Comparison of ENCODE assay signal across 8 mouse cellular contexts in the genomic region with DNA sequence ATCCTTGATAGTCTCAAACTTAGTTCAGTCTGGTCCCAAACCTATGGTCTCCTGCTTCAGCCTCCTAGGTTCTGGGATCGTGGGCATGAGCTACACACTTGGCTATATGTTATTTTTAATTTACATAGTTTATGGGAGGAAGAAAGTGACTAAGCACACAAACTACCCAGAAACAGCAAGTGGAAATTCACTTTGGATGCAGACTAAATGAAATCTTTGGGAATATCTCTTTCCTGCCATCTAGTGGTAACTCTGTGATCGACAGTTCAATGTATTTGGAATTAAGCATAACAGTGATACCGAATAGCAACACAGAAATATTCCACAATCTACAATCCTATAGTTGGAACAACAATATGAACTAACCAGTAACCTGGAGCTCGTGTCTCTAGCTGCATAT. TPM values are rescaled to one million over a fixed set of nuclear protein-coding genes. Genes with fewer than 3 reads are reported as not detected.
DNase-seq lines count a peak whose midpoint lies in the region; ATAC-seq and TF ChIP-seq lines count a peak whose summit lies in the region.

No protein-coding gene starts in this region.

- no peak overlapping the region for H3K9ac ChIP-seq in kidney, postnatal 0 days (ENCODE audit: low read depth, low read length)
- no peak overlapping the region for H3K9ac ChIP-seq in kidney, embryonic 16.5 days (replicated peaks; ENCODE audit: low read length)
- no peak overlapping the region for H3K9ac ChIP-seq in ES-E14 (ENCODE audit: insufficient read depth, low read depth, low read length, poor library complexity, severe bottlenecking)
- no peak overlapping the region for H3K9ac ChIP-seq in kidney, embryonic 15.5 days

- TF ChIP-seq CTCF in kidney, postnatal 0 days (IDR thresholded peaks at IDR 0.05; ENCODE audit: low read depth): peak; percentile 83

- no peaks in the 10 kb centered on the region for H3K36me3 ChIP-seq in kidney, postnatal 0 days (ENCODE audit: insufficient read depth, low read length)
- H3K36me3 ChIP-seq in kidney, embryonic 16.5 days (ENCODE audit: insufficient read depth, low read length): no peaks in the 10 kb centered on the region
- no peaks in the 10 kb centered on the region for H3K36me3 ChIP-seq in ES-E14 (ENCODE audit: control insufficient read depth, insufficient read depth, low read length, poor library complexity, severe bottlenecking)
- no peaks in the 10 kb centered on the region for H3K36me3 ChIP-seq in kidney, embryonic 15.5 days

- 11% methylated on average over 4 of the region's 4 CpGs for WGBS in kidney, postnatal 0 days
- WGBS in kidney, embryonic 16.5 days: 22% methylated on average over 4 of the region's 4 CpGs
- 21% methylated on average over 4 of the region's 4 CpGs for WGBS in kidney, embryonic 15.5 days

- H3K27me3 ChIP-seq in kidney, postnatal 0 days (ENCODE audit: insufficient read depth, low read length): no peaks in the 10 kb centered on the region
- no peaks in the 10 kb centered on the region for H3K27me3 ChIP-seq in kidney, embryonic 16.5 days (ENCODE audit: insufficient read depth, low read length)
- H3K27me3 ChIP-seq in kidney, embryonic 15.5 days: no peaks in the 10 kb centered on the region

- no peaks in the 10 kb centered on the region for H3K4me1 ChIP-seq in kidney, postnatal 0 days (replicated peaks; ENCODE audit: insufficient read depth, low read length)
- no peaks in the 10 kb centered on the region for H3K4me1 ChIP-seq in kidney, embryonic 16.5 days (ENCODE audit: insufficient read depth, low read length)
- no peaks in the 10 kb centered on the region for H3K4me1 ChIP-seq in ES-E14 (ENCODE audit: control insufficient read depth in 2 of 2, insufficient read depth in 2 of 2, low read length in 2 of 2, poor library complexity in 1 of 2)
- H3K4me1 ChIP-seq in kidney, embryonic 15.5 days: no peaks in the 10 kb centered on the region

- H3K4me3 ChIP-seq in kidney, postnatal 0 days (replicated peaks; ENCODE audit: low read depth, low read length): no peak overlapping the region
- H3K4me3 ChIP-seq in kidney, embryonic 16.5 days (ENCODE audit: low read length): no peak overlapping the region
- H3K4me3 ChIP-seq in ES-E14 (ENCODE audit: insufficient read depth in 1 of 2, low read depth in 1 of 2, low read length in 2 of 2, poor library complexity in 1 of 2, severe bottlenecking in 1 of 2): no peak overlapping the region
- H3K4me3 ChIP-seq in kidney, embryonic 15.5 days (replicated peaks): no peak overlapping the region

- peak; percentile 77 for DNase-seq in kidney, postnatal 0 days (ENCODE audit: low spot score)
- DNase-seq in ES-E14 (ENCODE audit: low read depth, low spot score): peak; percentile 36
- DNase-seq in c-Kit-positive CD71-positive TER-119-positive erythroid progenitor cells, embryonic 14.5 days (ENCODE audit: low spot score): peak; percentile 0
- peak; percentile 18 for DNase-seq in layer of hippocampus, adult 9-11 months
- no peak for DNase-seq in spleen, adult 18-20 months
- no peak for DNase-seq in testis, postnatal 14 days (ENCODE audit: low spot score)

- H3K9me3 ChIP-seq in kidney, postnatal 0 days (replicated peaks; ENCODE audit: low read length): no peaks in the 10 kb centered on the region
- no peaks in the 10 kb centered on the region for H3K9me3 ChIP-seq in kidney, embryonic 16.5 days (ENCODE audit: low read length)
- H3K9me3 ChIP-seq in ES-E14 (ENCODE audit: control insufficient read depth, insufficient read depth, low read depth, low read length): no peaks in the 10 kb centered on the region
- no peaks in the 10 kb centered on the region for H3K9me3 ChIP-seq in kidney, embryonic 15.5 days (replicated peaks)

- H3K4me2 ChIP-seq in kidney, postnatal 0 days (ENCODE audit: low read length): no peak overlapping the region
- H3K4me2 ChIP-seq in kidney, embryonic 16.5 days (replicated peaks; ENCODE audit: low read depth, low read length): no peak overlapping the region
- H3K4me2 ChIP-seq in kidney, embryonic 15.5 days: no peak overlapping the region

- no peak overlapping the region for H3K27ac ChIP-seq in kidney, postnatal 0 days
- H3K27ac ChIP-seq in kidney, embryonic 16.5 days (ENCODE audit: low read length): no peak overlapping the region
- no peak overlapping the region for H3K27ac ChIP-seq in ES-E14 (ENCODE audit: insufficient read depth, low read depth, low read length, poor library complexity, severe bottlenecking)
- no peak overlapping the region for H3K27ac ChIP-seq in kidney, embryonic 15.5 days

- in situ Hi-C loops in ES-E14 (cut with MboI; ENCODE audit: low sequenced_read_pairs in 2 of 2, unreplicated experiment in 2 of 2): loop anchor here (5.0 to 25.0 kb wide), 2 partner anchors 140 to 150 kb away; no protein-coding TSS in a partner anchor

- no peak for ATAC-seq in kidney, postnatal 0 days (replicated peaks; ENCODE audit: low FRiP score, low read depth)
- no peak for ATAC-seq in kidney, embryonic 16.5 days (ENCODE audit: low FRiP score, low TSS enrichment)
- no peak for ATAC-seq in kidney, embryonic 15.5 days (replicated peaks; ENCODE audit: low FRiP score)

TF ChIP-seq in ES-E14, 5 proteins besides CTCF, POLR2A, EP300 and RAD21:
- no peak for TF ChIP-seq ZNF384 (IDR thresholded peaks at IDR 0.05; ENCODE audit: low read depth, low read length)
- 0 out of 2 replicates have a peak, but pooled peaks have one; percentile 13 for TF ChIP-seq ZC3H11A (IDR thresholded peaks at IDR 0.05; ENCODE audit: borderline replicate concordance, low read depth, low read length)

RNA-seq across cellular contexts. Expression of gene Slc6a15, which starts 34.6 kb away (rescaled TPM):
- 5.7 and 7.8 TPM in 2 replicates for polyA plus RNA-seq in kidney, postnatal 0 days (2015; fragmentation: Nextera tagmentation; extraction: Ambion mirVana)
- polyA plus RNA-seq in kidney, embryonic 16.5 days (2015; fragmentation: Nextera tagmentation; extraction: Ambion mirVana): 8.9 and 9.5 TPM in 2 replicates
- total RNA-seq in ES-E14 (2012; rRNA removed): 11.0 and 14.8 TPM in 2 replicates
- polyA plus RNA-seq in kidney, embryonic 15.5 days (2015; fragmentation: Nextera tagmentation; extraction: Ambion mirVana): 6.4 and 7.6 TPM in 2 replicates

Comparison
In these comparisons a context has a peak if more than half of its experiments do, and no peak if none do; other contexts are left out.
1. DNase-seq: peak in kidney, postnatal 0 days (single experiment), ES-E14 (single experiment), c-Kit-positive CD71-positive TER-119-positive erythroid progenitor cells, embryonic 14.5 days (single experiment) and layer of hippocampus, adult 9-11 months (single experiment); none in spleen, adult 18-20 months (0 of 2) and testis, postnatal 14 days (single experiment).